Mouse (Mus musculus) T-helper 17 cell (primary cell): ENCODE data around the gene Mecom.

Experiments
- in situ Hi-C, 2 experiments: fragments of 300-600 bp; cut with MboI, MseI; formaldehyde crosslinking; loops; 1 replicate in 1 of 2; 2 replicates in 1 of 2; pipeline ENCODE4 v1.15.1; 2025; ENCODE audit warnings: high pct_unique_total_duplicates in 2 of 2

Gene Mecom

GRCm38 (mm10) chr3:30107945-30108670 is 439.7 kb downstream of the Mecom start:
- in situ Hi-C loops = no loop called here

- in situ Hi-C loops = no loop called here
These were observed 441.3 kb downstream of the Mecom start for GRCm38 (mm10) chr3:30106481-30106880.

GRCm38 (mm10) chr3:30105859-30106258 is 441.9 kb downstream of the Mecom start:
- in situ Hi-C loops = no loop called here

GRCm38 (mm10) chr3:30105194-30105823 is 442.5 kb downstream of the Mecom start:
- in situ Hi-C loops = no loop called here

- in situ Hi-C loops = no loop called here
These were observed 443.2 kb downstream of the Mecom start for GRCm38 (mm10) chr3:30104515-30105098.

GRCm38 (mm10) chr3:30101146-30101545 is 446.7 kb downstream of the Mecom start:
- in situ Hi-C loops = no loop called here

GRCm38 (mm10) chr3:30097713-30098112 is 450.1 kb downstream of the Mecom start:
- in situ Hi-C loops = loop anchor here in 1 of 2 experiments (10.0 kb wide), 1 partner anchor 383 kb away; no protein-coding TSS in a partner anchor

GRCm38 (mm10) chr3:30097129-30097528 is 450.7 kb downstream of the Mecom start:
- in situ Hi-C loops = loop anchor here in 1 of 2 experiments (10.0 kb wide), 1 partner anchor 382 kb away; no protein-coding TSS in a partner anchor

- in situ Hi-C loops = loop anchor here in 1 of 2 experiments (10.0 kb wide), 1 partner anchor 378 kb away; no protein-coding TSS in a partner anchor
These were observed 454.8 kb downstream of the Mecom start for GRCm38 (mm10) chr3:30093005-30093404.

GRCm38 (mm10) chr3:30092481-30092880 is 455.3 kb downstream of the Mecom start:
- in situ Hi-C loops = loop anchor here in 1 of 2 experiments (10.0 kb wide), 1 partner anchor 378 kb away; no protein-coding TSS in a partner anchor

GRCm38 (mm10) chr3:30091860-30092259 is 455.9 kb downstream of the Mecom start:
- in situ Hi-C loops = loop anchor here in 1 of 2 experiments (10.0 kb wide), 1 partner anchor 377 kb away; no protein-coding TSS in a partner anchor

- in situ Hi-C loops = loop anchor here in 1 of 2 experiments (10.0 kb wide), 1 partner anchor 377 kb away; no protein-coding TSS in a partner anchor
These were observed 456.4 kb downstream of the Mecom start for GRCm38 (mm10) chr3:30091401-30091800.

GRCm38 (mm10) chr3:30086139-30086538 is 461.7 kb downstream of the Mecom start:
- in situ Hi-C loops = no loop called here

- in situ Hi-C loops = no loop called here
These were observed 464.0 kb downstream of the Mecom start for GRCm38 (mm10) chr3:30083842-30084241.

GRCm38 (mm10) chr3:30083268-30083667 is 464.5 kb downstream of the Mecom start:
- in situ Hi-C loops = no loop called here

- in situ Hi-C loops = no loop called here
These were observed 467.0 kb downstream of the Mecom start for GRCm38 (mm10) chr3:30080827-30081226.

GRCm38 (mm10) chr3:30076522-30076921 is 471.3 kb downstream of the Mecom start:
- in situ Hi-C loops = no loop called here

- in situ Hi-C loops = no loop called here
These were observed 476.5 kb downstream of the Mecom start for GRCm38 (mm10) chr3:30071271-30071670.

- in situ Hi-C loops = no loop called here
These were observed 481.3 kb downstream of the Mecom start for GRCm38 (mm10) chr3:30066519-30066918.

- in situ Hi-C loops = no loop called here
These were observed 487.8 kb downstream of the Mecom start for GRCm38 (mm10) chr3:30060058-30060457.

GRCm38 (mm10) chr3:30059615-30060014 is 488.2 kb downstream of the Mecom start:
- in situ Hi-C loops = no loop called here

GRCm38 (mm10) chr3:30051287-30051686 is 496.5 kb downstream of the Mecom start:
- in situ Hi-C loops = no loop called here
